Mouse (Mus musculus): ENCODE measurements around the gene Myo3b. TPM values are rescaled to one million over a fixed set of nuclear protein-coding genes. Genes with fewer than 3 reads are reported as not detected.
"Not testable (repeated sequence)": the region's sequence is repeated elsewhere in the genome, so short reads cannot be mapped to it uniquely, and the experiment has no call there.

Myo3b gene
- total RNA-seq, 2 experiments from 2014 or later: 0.61 to 0.72 TPM

DNA sequence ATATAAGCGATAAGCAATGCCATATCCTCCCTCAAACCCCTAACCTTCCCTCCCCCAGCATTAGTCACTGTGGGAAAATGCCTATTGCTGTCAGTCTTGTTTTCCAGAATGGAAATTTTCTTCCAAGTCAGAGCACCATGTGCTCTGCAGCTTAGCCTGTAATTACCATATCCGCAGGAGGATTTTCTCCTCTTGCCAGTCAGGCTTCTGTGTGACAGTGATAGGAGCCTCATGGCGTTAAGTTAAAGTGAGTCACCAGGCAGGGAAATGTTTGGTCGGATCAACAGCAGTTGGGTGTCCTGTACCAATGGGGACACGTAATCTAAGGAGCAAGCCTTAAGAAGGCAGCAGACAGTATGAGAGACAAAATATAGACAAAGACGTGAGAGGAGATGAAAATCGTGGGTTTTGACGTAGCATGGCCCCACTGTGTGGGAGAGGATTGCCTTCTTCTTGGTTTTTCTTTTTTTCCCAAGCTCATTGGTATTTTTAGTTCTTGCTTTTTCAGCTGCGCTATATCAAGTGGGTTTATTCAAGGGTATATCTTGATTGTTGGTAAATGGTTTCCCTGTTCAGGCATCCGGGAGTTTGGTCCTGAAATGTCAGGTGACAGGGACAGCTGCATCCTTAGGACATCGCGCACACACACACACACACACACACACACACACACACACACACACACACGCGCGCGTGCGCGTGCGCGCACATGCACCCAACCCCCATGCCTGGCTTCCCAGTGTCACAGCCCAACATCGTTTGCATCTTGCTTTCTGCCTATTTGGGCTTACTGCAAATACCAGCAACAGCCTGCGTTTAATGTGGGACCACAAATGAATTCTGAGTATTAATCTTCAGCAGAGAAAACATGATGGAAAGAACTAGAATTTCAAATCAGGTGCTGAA is 171.8 kb downstream of the Myo3b start:
- TF ChIP-seq CTCF (IDR thresholded peaks at IDR 0.05): no peak
- intact Hi-C loops (cut with DNase I): loop anchor here (1.0 to 2.0 kb wide), 2 partner anchors 60 to 82 kb away; no protein-coding TSS in a partner anchor
- Histone ChIP-seq H3K27ac (peak overlapping the region; percentile 76), H3K4me3 (no peak overlapping the region)
- DNase-seq (ENCODE audit: extremely low spot score in 1 of 2, low spot score in 2 of 2): peak; percentile 29 to 41

GRCm38 (mm10) chr2:70214401-70214800 is 175.5 kb downstream of the Myo3b start:
- intact Hi-C loops (cut with DNase I): no loop called here
- peak; percentile 40 to 51 for DNase-seq (ENCODE audit: extremely low spot score in 1 of 2, low spot score in 2 of 2)
- Histone ChIP-seq H3K4me3 (no peak overlapping the region), H3K27ac (no peak overlapping the region)
- no peak for TF ChIP-seq CTCF (IDR thresholded peaks at IDR 0.05)

DNA sequence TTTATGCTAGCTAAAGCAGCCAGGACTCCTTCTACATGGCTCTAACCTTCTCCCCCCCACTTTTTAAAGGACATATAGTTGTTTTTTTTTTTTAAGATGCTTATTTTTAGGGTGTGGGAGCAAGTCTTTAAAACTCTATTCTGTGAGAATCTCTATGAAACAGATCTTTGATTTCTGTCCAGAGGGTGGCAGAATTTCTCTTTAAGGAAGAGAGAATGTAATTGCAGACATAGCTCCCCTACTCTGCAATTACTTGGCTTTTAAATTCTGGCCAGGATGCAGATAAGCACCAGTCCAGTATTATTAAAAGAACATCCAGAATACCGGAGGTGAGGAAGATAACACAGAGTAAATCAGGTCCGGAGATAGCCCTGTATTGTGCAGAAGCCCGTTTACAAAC is 178.9 kb downstream of the Myo3b start:
- Histone ChIP-seq H3K4me3 (no peak overlapping the region), H3K27ac (no peak overlapping the region)
- DNase-seq (ENCODE audit: extremely low spot score in 1 of 2, low spot score in 2 of 2): no peak
- intact Hi-C loops (cut with DNase I): loop anchor here (2.0 kb wide), 1 partner anchor 91 kb away; no protein-coding TSS in a partner anchor
- peak; percentile 42 for TF ChIP-seq CTCF (IDR thresholded peaks at IDR 0.05)

DNA sequence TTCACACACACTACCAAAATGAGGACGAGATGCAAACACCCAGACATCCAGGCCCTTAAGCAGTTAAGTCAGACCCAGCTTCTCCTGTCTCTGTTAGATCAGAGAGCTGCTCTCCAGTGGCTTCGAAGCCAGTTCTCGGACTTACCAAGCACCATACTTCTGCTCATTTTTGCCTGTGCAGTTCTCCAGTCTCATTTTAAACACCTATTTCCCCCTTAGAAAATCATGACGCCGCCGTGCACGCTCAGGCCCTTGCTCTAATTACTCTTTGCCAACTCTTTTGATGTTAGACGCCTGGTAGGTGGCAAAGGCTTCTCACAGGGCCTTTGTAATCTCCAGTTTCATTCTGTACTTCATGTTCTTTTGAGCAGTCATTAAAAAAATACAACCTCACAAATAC is 179.5 kb downstream of the Myo3b start:
- no peak for TF ChIP-seq CTCF (IDR thresholded peaks at IDR 0.05)
- Histone ChIP-seq H3K27ac (no peak overlapping the region), H3K4me3 (no peak overlapping the region)
- DNase-seq (ENCODE audit: extremely low spot score in 1 of 2, low spot score in 2 of 2): no peak
- intact Hi-C loops (cut with DNase I): no loop called here

- TF ChIP-seq CTCF (IDR thresholded peaks at IDR 0.05): peak; percentile 83
- intact Hi-C loops (cut with DNase I): loop anchor here (2.0 to 5.0 kb wide), 2 partner anchors 311 to 332 kb away; no protein-coding TSS in a partner anchor
- DNase-seq (ENCODE audit: extremely low spot score in 1 of 2, low spot score in 2 of 2): no peak
These were observed 187.8 kb downstream of the Myo3b start for GRCm38 (mm10) chr2:70226679-70227078.

DNA sequence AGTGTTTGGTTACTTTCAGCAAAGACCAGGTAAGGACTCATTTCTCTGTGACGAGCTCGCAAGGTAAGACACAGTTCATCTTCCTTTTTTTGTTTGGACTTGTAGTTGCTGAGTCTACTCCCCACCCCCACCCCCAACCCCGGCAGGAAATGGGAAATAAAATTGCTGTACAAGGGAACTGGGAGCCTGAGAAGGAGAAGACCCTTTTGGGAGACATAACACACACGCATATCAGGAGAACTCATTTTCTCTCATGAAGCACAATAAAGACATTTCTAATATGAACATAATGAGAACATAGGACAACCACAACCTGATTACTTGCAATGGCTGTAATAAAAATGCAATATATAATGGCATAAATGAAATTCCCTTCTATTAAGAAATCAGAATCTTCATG is 195.5 kb downstream of the Myo3b start:
- DNase-seq (ENCODE audit: extremely low spot score in 1 of 2, low spot score in 2 of 2); H3K4me3 ChIP-seq; H3K27ac ChIP-seq; intact Hi-C loops (cut with DNase I): not testable (repeated sequence)

More at GRCm38 (mm10) chr2:70226679-70227078, 187.8 kb downstream of the Myo3b start:
- Histone ChIP-seq H3K27ac (no peak overlapping the region), H3K4me3 (no peak overlapping the region)

- Histone ChIP-seq H3K4me3 (no peak overlapping the region), H3K27ac (no peak overlapping the region)
- TF ChIP-seq CTCF (IDR thresholded peaks at IDR 0.05): no peak
- intact Hi-C loops (cut with DNase I): no loop called here
- DNase-seq (ENCODE audit: extremely low spot score in 1 of 2, low spot score in 2 of 2): no peak
These were observed 207.1 kb downstream of the Myo3b start for GRCm38 (mm10) chr2:70245981-70246380.

- intact Hi-C loops (cut with DNase I): no loop called here
- no peak for TF ChIP-seq CTCF (IDR thresholded peaks at IDR 0.05)
- DNase-seq (ENCODE audit: extremely low spot score in 1 of 2, low spot score in 2 of 2): no peak
- Histone ChIP-seq H3K4me3 (no peak overlapping the region), H3K27ac (no peak overlapping the region)
These were observed 209.7 kb downstream of the Myo3b start for GRCm38 (mm10) chr2:70248616-70249015.

DNA sequence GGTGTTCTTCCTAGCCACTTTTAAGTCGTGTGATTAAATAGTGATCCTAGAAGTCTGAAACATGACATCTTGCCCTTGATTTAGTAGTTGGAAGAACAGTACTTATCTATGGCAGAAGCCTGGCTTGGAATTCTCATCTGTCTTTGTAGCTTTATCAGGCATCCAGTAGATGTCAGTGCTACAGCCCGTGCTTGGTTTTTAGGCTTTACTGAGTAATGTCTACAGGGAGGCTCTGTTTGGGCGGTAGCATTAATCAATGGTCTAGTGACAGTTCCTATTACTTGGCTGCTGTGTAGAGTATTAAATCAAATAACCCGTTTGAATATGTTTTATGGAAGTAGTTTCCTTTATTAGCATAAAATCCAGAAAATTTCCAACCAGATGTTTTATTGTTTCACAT is 210.9 kb downstream of the Myo3b start:
- intact Hi-C loops (cut with DNase I): no loop called here
- peak; percentile 9 for TF ChIP-seq CTCF (IDR thresholded peaks at IDR 0.05)
- no peak for DNase-seq (ENCODE audit: extremely low spot score in 1 of 2, low spot score in 2 of 2)
- Histone ChIP-seq H3K27ac (no peak overlapping the region), H3K4me3 (no peak overlapping the region)

DNA sequence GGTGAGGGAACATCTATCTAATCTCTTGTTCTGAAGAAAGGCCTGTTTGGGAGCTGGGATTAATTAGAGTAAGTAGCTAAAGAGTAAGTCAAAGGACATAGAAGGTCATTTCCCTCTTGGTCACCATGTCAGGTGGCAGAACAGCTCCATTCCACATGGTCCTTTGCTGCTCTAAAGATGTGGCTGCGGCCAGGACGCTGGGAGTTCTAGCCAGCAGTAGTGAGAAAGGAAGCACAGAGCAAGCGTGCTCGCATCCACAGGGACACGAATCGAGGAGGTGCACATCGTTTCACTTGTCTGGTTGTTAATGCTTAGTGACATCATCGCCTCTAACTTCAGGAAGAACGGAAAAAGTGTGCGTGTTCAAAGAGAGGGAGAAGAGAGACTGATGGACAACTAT is 212.3 kb downstream of the Myo3b start:
- no peak overlapping the region for H3K27ac ChIP-seq
- no peak for DNase-seq (ENCODE audit: extremely low spot score in 1 of 2, low spot score in 2 of 2)
- no peak for TF ChIP-seq CTCF (IDR thresholded peaks at IDR 0.05)
- intact Hi-C loops (cut with DNase I): no loop called here
- H3K4me3 ChIP-seq: no peak overlapping the region

DNA sequence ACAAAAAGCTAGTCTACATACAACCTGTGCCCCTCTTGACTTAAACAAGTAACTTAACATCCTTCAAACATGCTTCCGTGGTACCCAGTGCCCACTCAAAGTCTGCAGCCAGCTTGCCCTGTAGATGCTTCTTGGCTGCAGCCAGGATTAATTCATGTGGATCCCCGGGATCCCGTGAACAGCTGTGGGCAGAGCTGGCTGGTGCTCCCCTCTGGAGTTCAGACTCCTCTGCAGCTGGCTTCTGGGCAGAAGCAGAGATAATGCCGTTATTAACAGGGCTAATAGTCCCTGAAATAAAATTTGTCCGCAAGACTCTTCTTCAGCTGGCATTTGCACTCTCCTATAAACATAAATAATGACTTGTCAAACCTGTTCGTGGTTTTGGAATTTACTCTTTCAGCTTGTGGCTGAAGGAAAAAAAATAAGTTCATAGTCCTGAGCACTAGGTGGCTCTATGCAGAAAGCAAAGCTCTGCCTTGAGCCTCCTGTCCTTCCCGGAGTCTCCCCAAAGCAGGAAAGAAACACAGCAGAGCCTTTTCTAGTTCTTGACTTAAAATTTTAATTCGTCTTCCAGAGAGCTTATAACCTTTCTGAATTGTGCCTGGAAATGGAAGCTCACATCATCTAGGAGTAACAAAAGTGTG is 220.6 kb downstream of the Myo3b start:
- DNase-seq (ENCODE audit: extremely low spot score in 1 of 2, low spot score in 2 of 2): peak in 1 of 2 experiments; percentile 21
- TF ChIP-seq CTCF (IDR thresholded peaks at IDR 0.05): peak; percentile 74
- Histone ChIP-seq H3K27ac (no peak overlapping the region), H3K4me3 (no peak overlapping the region)
- intact Hi-C loops (cut with DNase I): no loop called here

DNA sequence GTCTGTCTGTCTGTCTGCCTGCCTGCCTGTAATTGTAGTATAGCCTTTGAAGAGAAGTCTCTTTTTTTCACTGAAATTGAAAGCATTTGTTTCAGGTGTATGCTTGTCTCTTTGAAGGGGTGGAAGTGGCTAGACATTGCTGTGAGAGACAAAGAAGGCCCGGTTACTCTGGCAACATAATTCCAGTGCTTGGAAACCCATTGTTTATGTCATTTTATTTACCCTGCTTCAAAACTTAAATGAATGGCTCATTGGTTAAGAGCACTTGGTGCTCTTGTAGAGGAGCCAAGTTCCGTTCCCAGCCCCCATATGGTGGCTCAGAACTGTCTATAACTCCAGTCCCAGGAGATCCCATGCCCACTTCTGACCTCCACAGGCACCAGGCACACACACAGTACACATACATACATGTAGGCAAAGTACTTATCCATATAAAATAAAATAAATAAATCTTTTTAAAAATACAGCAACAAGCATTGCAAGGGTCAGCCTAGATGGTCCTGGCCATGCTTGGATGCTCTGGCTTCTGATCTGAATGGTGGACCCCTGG is 221.8 kb downstream of the Myo3b start:
- Histone ChIP-seq H3K4me3 (no peak overlapping the region), H3K27ac (no peak overlapping the region)
- DNase-seq (ENCODE audit: extremely low spot score in 1 of 2, low spot score in 2 of 2): no peak
- TF ChIP-seq CTCF (IDR thresholded peaks at IDR 0.05): no peak
- intact Hi-C loops (cut with DNase I): loop anchor here (1.0 kb wide), 1 partner anchor 302 kb away; no protein-coding TSS in a partner anchor
